Mouse (Mus musculus): Measurements from ENCODE around the gene Tsen34. TPM values are rescaled to one million over a fixed set of nuclear protein-coding genes. Genes with fewer than 3 reads are reported as not detected.

The Tsen34 gene
- polyA plus RNA-seq, 1 experiment from 2014 or later = 290 TPM

GRCm38 (mm10) chr7:3674507-3675227 is 18.0 kb upstream of the Tsen34 start:
- Histone ChIP-seq H3K4me3 (ENCODE audit: low read depth, low read length) (no peak overlapping the region), H3K9ac (no peak overlapping the region; the same call in 1 of the 2 replicates), H3K27ac (ENCODE audit: low read depth) (no peak overlapping the region), H3K9me3 (ENCODE audit: low read depth, low read length) (no peaks in the 10 kb centered on the region), H3K36me3 (ENCODE audit: insufficient read depth) (0 out of 2 replicates have a peak, but pooled peaks cover 3% of the 10 kb centered on the region), H3K27me3 (ENCODE audit: insufficient read depth, low read length) (no peaks in the 10 kb centered on the region), H3K4me1 (ENCODE audit: insufficient read depth) (no peaks in the 10 kb centered on the region), H3K4me2 (no peak overlapping the region)
- DNase-seq (peak; percentile 92), ATAC-seq (ENCODE audit: insufficient read depth) (peak; percentile 85; the same call in 1 of the 2 replicates)
- TF ChIP-seq CTCF (IDR thresholded peaks at IDR 0.05; ENCODE audit: low read depth) = peak; percentile 89
- WGBS = 71% methylated on average over 10 of the region's 10 CpGs

DNA sequence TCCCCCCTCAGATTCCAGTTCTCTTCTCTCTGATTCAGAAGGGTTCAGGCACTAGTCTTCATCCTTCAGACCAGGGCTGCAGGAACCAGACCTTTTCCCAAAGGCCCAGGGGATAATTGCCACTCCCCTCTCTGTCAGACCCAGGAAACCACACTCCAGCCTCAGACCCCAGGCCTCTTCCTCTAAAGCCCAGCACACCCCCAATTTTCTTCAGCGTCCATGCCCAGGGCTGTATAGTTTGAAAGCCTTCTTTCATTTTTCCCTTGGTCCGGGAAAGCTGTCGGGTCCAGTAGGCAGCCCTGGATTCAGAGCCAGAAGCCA is 17.5 kb upstream of the Tsen34 start:
- H3K27ac ChIP-seq (ENCODE audit: low read depth) = no peak overlapping the region
- ATAC-seq (ENCODE audit: insufficient read depth) (no peak), DNase-seq (no peak)
- 70% methylated on average over 3 of the region's 3 CpGs for WGBS
- no peak for TF ChIP-seq CTCF (IDR thresholded peaks at IDR 0.05; ENCODE audit: low read depth)
- H3K9ac ChIP-seq = no peak overlapping the region; the same call in 1 of the 2 replicates
- H3K4me1 ChIP-seq (ENCODE audit: insufficient read depth) = no peaks in the 10 kb centered on the region
- 0 out of 2 replicates have a peak, but pooled peaks cover 3% of the 10 kb centered on the region for H3K36me3 ChIP-seq (ENCODE audit: insufficient read depth)
- no peaks in the 10 kb centered on the region for H3K27me3 ChIP-seq (ENCODE audit: insufficient read depth, low read length)
- H3K4me2 ChIP-seq = no peak overlapping the region
- H3K9me3 ChIP-seq (ENCODE audit: low read depth, low read length) = no peaks in the 10 kb centered on the region
- no peak overlapping the region for H3K4me3 ChIP-seq (ENCODE audit: low read depth, low read length)

- Histone ChIP-seq H3K9me3 (ENCODE audit: low read depth, low read length) (no peaks in the 10 kb centered on the region), H3K4me2 (peak overlapping the region; percentile 36), H3K4me1 (ENCODE audit: insufficient read depth) (no peaks in the 10 kb centered on the region), H3K36me3 (ENCODE audit: insufficient read depth) (0 out of 2 replicates have a peak, but pooled peaks cover 3% of the 10 kb centered on the region), H3K27ac (ENCODE audit: low read depth) (no peak overlapping the region), H3K9ac (peak overlapping the region; percentile 9; the same call in 1 of the 2 replicates), H3K27me3 (ENCODE audit: insufficient read depth, low read length) (no peaks in the 10 kb centered on the region), H3K4me3 (ENCODE audit: low read depth, low read length) (0 out of 2 replicates have a peak overlapping the region, but pooled peaks have one; percentile 19)
- 75% methylated on average over 12 of the region's 12 CpGs for WGBS
- TF ChIP-seq CTCF (IDR thresholded peaks at IDR 0.05; ENCODE audit: low read depth) = no peak
- ATAC-seq (ENCODE audit: insufficient read depth) (no peak), DNase-seq (no peak)
Observed at GRCm38 (mm10) chr7:3676371-3676770, 16.3 kb upstream of the Tsen34 start.

DNA sequence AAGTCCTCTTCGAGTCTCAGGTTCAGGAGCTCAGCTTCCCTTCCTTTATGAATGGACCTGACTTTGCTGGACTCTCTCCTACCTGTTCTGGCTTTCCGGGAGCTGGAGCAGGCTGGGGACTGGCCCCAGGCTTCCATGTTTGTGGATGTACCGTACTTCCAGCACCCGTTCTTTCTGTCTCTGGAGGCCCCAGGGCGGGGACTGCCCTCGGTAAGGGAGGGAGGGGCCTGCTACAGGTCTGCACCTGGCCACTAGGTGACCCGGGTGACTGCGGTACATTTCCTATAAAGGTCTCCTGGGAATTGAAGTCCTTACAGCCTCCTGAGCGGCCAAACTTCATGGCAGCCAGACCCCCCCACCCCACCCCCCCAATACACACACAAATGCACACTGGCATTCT is 15.3 kb upstream of the Tsen34 start, which contains the start of gene Tmc4:
Gene Tmc4 (minus strand): TSS at position 212 of the 400 bp plus-strand sequence.
- Histone ChIP-seq H3K27ac (ENCODE audit: low read depth) (no peak within 1 kb of the TSS), H3K4me2 (peak within 1 kb of the TSS; percentile 36), H3K36me3 (ENCODE audit: insufficient read depth) (0 out of 2 replicates have a peak, but pooled peaks cover 10% of the 10 kb centered on the region), H3K27me3 (ENCODE audit: insufficient read depth, low read length) (no peaks in the 10 kb centered on the region), H3K4me3 (ENCODE audit: low read depth, low read length) (peak within 1 kb of the TSS; percentile 19), H3K9ac (peak within 1 kb of the TSS; percentile 9; the same call in 1 of the 2 replicates), H3K9me3 (ENCODE audit: low read depth, low read length) (no peaks in the 10 kb centered on the region), H3K4me1 (ENCODE audit: insufficient read depth) (no peaks in the 10 kb centered on the region)
- TF ChIP-seq CTCF (IDR thresholded peaks at IDR 0.05; ENCODE audit: low read depth) = peak; percentile 25
- WGBS = 43% methylated on average over 9 of the region's 9 CpGs
- peak; percentile 44 for ATAC-seq (ENCODE audit: insufficient read depth)
- DNase-seq = peak; percentile 39

- Histone ChIP-seq H3K4me2 (no peak overlapping the region), H3K27me3 (ENCODE audit: insufficient read depth, low read length) (no peaks in the 10 kb centered on the region), H3K4me3 (ENCODE audit: low read depth, low read length) (no peak overlapping the region), H3K36me3 (ENCODE audit: insufficient read depth) (peaks cover 39% of the 10 kb centered on the region; the same call in 1 of the 2 replicates), H3K27ac (ENCODE audit: low read depth) (no peak overlapping the region), H3K9ac (no peak overlapping the region), H3K4me1 (ENCODE audit: insufficient read depth) (no peaks in the 10 kb centered on the region), H3K9me3 (ENCODE audit: low read depth, low read length) (no peaks in the 10 kb centered on the region)
- DNase-seq (no peak), ATAC-seq (ENCODE audit: insufficient read depth) (no peak)
- no peak for TF ChIP-seq CTCF (IDR thresholded peaks at IDR 0.05; ENCODE audit: low read depth)
- 74% methylated on average over 10 of the region's 10 CpGs for WGBS
Observed at GRCm38 (mm10) chr7:3683908-3684550, 8.6 kb upstream of the Tsen34 start.

DNA sequence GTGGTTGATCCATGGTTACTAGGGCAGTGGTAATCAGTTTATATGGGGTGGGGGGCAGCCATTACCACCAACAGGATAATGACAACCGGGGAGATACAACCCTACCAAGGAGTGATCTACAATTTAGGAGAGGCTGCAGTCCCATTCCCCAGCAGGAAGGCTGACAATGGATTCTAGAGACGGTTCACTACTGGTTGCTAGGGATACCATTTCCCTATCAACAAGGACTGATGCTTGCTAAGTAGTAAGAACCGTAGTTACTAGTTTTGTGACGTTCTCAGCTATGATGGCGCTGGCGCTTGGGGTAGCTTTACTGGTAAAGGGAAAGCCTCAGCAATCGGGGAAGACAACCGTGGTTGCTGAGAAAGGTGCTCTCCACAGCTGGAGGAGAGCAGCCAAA is 8.0 kb upstream of the Tsen34 start:
- Histone ChIP-seq H3K9me3 (ENCODE audit: low read depth, low read length) (no peaks in the 10 kb centered on the region), H3K27me3 (ENCODE audit: insufficient read depth, low read length) (no peaks in the 10 kb centered on the region), H3K27ac (ENCODE audit: low read depth) (no peak overlapping the region), H3K9ac (no peak overlapping the region), H3K4me1 (ENCODE audit: insufficient read depth) (no peaks in the 10 kb centered on the region), H3K4me2 (no peak overlapping the region), H3K4me3 (ENCODE audit: low read depth, low read length) (no peak overlapping the region), H3K36me3 (ENCODE audit: insufficient read depth) (peaks cover 36% of the 10 kb centered on the region; the same call in 1 of the 2 replicates)
- no peak for ATAC-seq (ENCODE audit: insufficient read depth)
- DNase-seq = no peak
- WGBS = 87% methylated on average over 8 of the region's 8 CpGs
- TF ChIP-seq CTCF (IDR thresholded peaks at IDR 0.05; ENCODE audit: low read depth) = no peak
